In genomic region chr2:7040940-7041339, GRCm38 (mm10) we compare ENCODE assay signal across 30 mouse cellular contexts.
"Had no signal": no experiment of that assay in that cellular context is flagged by ENCODE, and none has a peak within 500 bp of the region (broad histone marks: within the 10 kb centered on the region; RNA-seq: fewer than 3 reads in every experiment).

No protein-coding gene starts in this region.

- ATAC-seq: liver, embryonic 12.5 days; liver, postnatal 0 days; lung, postnatal 0 days; midbrain, embryonic 13.5 days; midbrain, embryonic 15.5 days; midbrain, embryonic 16.5 days had no signal

- H3K4me2 ChIP-seq: limb, embryonic 12.5 days; limb, embryonic 13.5 days; limb, embryonic 15.5 days; liver, embryonic 11.5 days; liver, embryonic 12.5 days; liver, embryonic 13.5 days; liver, embryonic 15.5 days; lung, embryonic 14.5 days; lung, embryonic 15.5 days; midbrain, embryonic 11.5 days; midbrain, embryonic 12.5 days; midbrain, embryonic 13.5 days; midbrain, embryonic 15.5 days had no signal

- H3K9me3 ChIP-seq: limb, embryonic 10.5 days; limb, embryonic 12.5 days; limb, embryonic 13.5 days; limb, embryonic 15.5 days; liver, embryonic 12.5 days; liver, embryonic 13.5 days; liver, embryonic 15.5 days; lung, embryonic 15.5 days; megakaryocyte, embryonic 14.5 days; midbrain, embryonic 10.5 days; midbrain, embryonic 12.5 days; midbrain, embryonic 13.5 days; midbrain, embryonic 15.5 days had no signal

- H3K36me3 ChIP-seq: limb, embryonic 10.5 days; limb, embryonic 12.5 days; limb, embryonic 13.5 days; limb, embryonic 15.5 days; liver, embryonic 12.5 days; liver, embryonic 13.5 days; liver, embryonic 15.5 days; lung, embryonic 15.5 days; midbrain, embryonic 10.5 days; midbrain, embryonic 12.5 days; midbrain, embryonic 13.5 days; midbrain, embryonic 15.5 days had no signal

- H3K4me1 ChIP-seq: limb, embryonic 12.5 days; limb, embryonic 13.5 days; limb, embryonic 15.5 days; liver, embryonic 12.5 days; liver, embryonic 13.5 days; liver, embryonic 15.5 days; midbrain, embryonic 12.5 days; midbrain, embryonic 15.5 days had no signal

- DNase-seq: left cerebral cortex, postnatal 4 days; liver; liver, embryonic 13.5 days; liver, postnatal 0 days; lung, adult 18-20 months; lung, adult 2 months; lung, embryonic 14.5 days; lung, postnatal 10 days; lung, postnatal 14 days; lung, postnatal 36 days; lung, postnatal 4 days; midbrain, embryonic 14.5 days had no signal

- H3K9ac ChIP-seq: limb, embryonic 12.5 days; limb, embryonic 13.5 days; limb, embryonic 15.5 days; liver, embryonic 12.5 days; liver, embryonic 13.5 days; liver, embryonic 14.5 days; liver, embryonic 15.5 days; liver, postnatal 0 days; lung, embryonic 14.5 days; lung, embryonic 15.5 days; midbrain, embryonic 12.5 days; midbrain, embryonic 13.5 days; midbrain, embryonic 15.5 days had no signal

- H3K27ac ChIP-seq: limb, embryonic 10.5 days; limb, embryonic 12.5 days; limb, embryonic 13.5 days; limb, embryonic 15.5 days; liver, embryonic 12.5 days; liver, embryonic 13.5 days; liver, embryonic 14.5 days; liver, embryonic 15.5 days; lung, embryonic 15.5 days; macrophage; midbrain, embryonic 10.5 days; midbrain, embryonic 12.5 days; midbrain, embryonic 13.5 days; midbrain, embryonic 15.5 days had no signal

- H3K4me3 ChIP-seq: limb, embryonic 10.5 days; limb, embryonic 12.5 days; limb, embryonic 13.5 days; limb, embryonic 15.5 days; liver, embryonic 12.5 days; liver, embryonic 13.5 days; liver, embryonic 15.5 days; lung, embryonic 15.5 days; midbrain, embryonic 10.5 days; midbrain, embryonic 12.5 days; midbrain, embryonic 13.5 days; midbrain, embryonic 15.5 days had no signal

- H3K27me3 ChIP-seq: limb, embryonic 12.5 days; limb, embryonic 13.5 days; limb, embryonic 15.5 days; liver, embryonic 12.5 days; liver, embryonic 13.5 days; liver, embryonic 15.5 days; lung, embryonic 15.5 days; megakaryocyte, embryonic 14.5 days; midbrain, embryonic 12.5 days; midbrain, embryonic 13.5 days; midbrain, embryonic 15.5 days had no signal
